Mouse (Mus musculus): ENCODE measurements around the gene Lrrc8b.

Lrrc8b gene

GRCm38 (mm10) chr5:105518626-105519095, 103.1 kb downstream of the Lrrc8b start:
- DNase-seq (ENCODE audit: low spot score in 2 of 2): no peak

- DNase-seq (ENCODE audit: low spot score in 2 of 2): peak; percentile 87 to 91
Observed at GRCm38 (mm10) chr5:105519096-105519975, 103.8 kb downstream of the Lrrc8b start, which contains the start of gene Lrrc8c. Lrrc8c (plus strand) TSS chr5:105519388.

- no peak for DNase-seq (ENCODE audit: low spot score in 2 of 2)
Observed at GRCm38 (mm10) chr5:105519976-105520300, 104.4 kb downstream of the Lrrc8b start.

GRCm38 (mm10) chr5:105520442-105520965, 104.9 kb downstream of the Lrrc8b start:
- DNase-seq (ENCODE audit: low spot score in 2 of 2): no peak

- DNase-seq (ENCODE audit: low spot score in 2 of 2): no peak
Observed at GRCm38 (mm10) chr5:105523452-105523851, 107.9 kb downstream of the Lrrc8b start.

GRCm38 (mm10) chr5:105525004-105525403, 109.4 kb downstream of the Lrrc8b start:
- no peak for DNase-seq (ENCODE audit: low spot score in 2 of 2)

- no peak for DNase-seq (ENCODE audit: low spot score in 2 of 2)
Observed at GRCm38 (mm10) chr5:105526107-105526645, 110.6 kb downstream of the Lrrc8b start.

- no peak for DNase-seq (ENCODE audit: low spot score in 2 of 2)
Observed at GRCm38 (mm10) chr5:105526766-105527165, 111.2 kb downstream of the Lrrc8b start.

- no peak for DNase-seq (ENCODE audit: low spot score in 2 of 2)
Observed at GRCm38 (mm10) chr5:105527477-105528331, 112.1 kb downstream of the Lrrc8b start.

GRCm38 (mm10) chr5:105530576-105530975, 115.0 kb downstream of the Lrrc8b start:
- no peak for DNase-seq (ENCODE audit: low spot score in 2 of 2)

- no peak for DNase-seq (ENCODE audit: low spot score in 2 of 2)
Observed at GRCm38 (mm10) chr5:105535186-105535585, 119.6 kb downstream of the Lrrc8b start.

GRCm38 (mm10) chr5:105536172-105536571, 120.6 kb downstream of the Lrrc8b start:
- no peak for DNase-seq (ENCODE audit: low spot score in 2 of 2)

GRCm38 (mm10) chr5:105537101-105537723, 121.6 kb downstream of the Lrrc8b start:
- DNase-seq (ENCODE audit: low spot score in 2 of 2): no peak

Measured in natural killer cell, adult 2 months (primary cell).